Mouse (Mus musculus): ENCODE measurements around the gene Tex44.

DNA sequence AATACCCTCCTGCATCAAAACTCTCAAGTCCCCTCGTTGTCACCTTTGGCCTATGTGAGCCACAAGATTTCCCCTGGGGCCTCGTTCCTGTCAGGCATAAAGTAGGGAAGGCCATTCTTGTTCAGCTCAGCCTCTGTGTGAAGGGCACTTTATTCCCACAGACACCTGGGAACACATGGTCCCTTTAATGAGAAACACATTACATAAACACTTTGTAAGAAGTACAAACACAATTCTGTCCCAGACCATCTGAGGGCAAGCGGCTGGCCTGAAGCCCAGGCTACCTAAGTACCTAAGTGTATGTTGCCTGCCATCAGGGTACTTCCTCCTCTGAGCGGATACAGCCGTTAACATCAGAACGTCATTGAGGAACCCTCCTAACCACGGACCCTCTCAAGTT is 27.9 kb upstream of the Tex44 start:
- no peak for TF ChIP-seq GATA1 (IDR thresholded peaks at IDR 0.05; ENCODE audit: borderline replicate concordance, low read length)
- TF ChIP-seq FLI1 (IDR thresholded peaks at IDR 0.05; ENCODE audit: low read length) = no peak
